Mouse (Mus musculus) left cerebral cortex, postnatal 14 days (tissue): ENCODE results near the gene Paxx. TPM values are rescaled to one million over a fixed set of nuclear protein-coding genes. Genes with fewer than 3 reads are reported as not detected.
A peak's percentile ranks its signal among the peaks of the same experiment; 100 is the strongest.
"Not testable (repeated sequence)": the region's sequence is repeated elsewhere in the genome, so short reads cannot be mapped to it uniquely, and the experiment has no call there.

Experiments
- DNase-seq, 2 experiments: peaks; one replicate each; pipeline ENCODE4 v3.0.0; 2021 to 2022; ENCODE audit warnings: low spot score in 2 of 2, mixed read lengths in 1 of 2
- intact Hi-C: fragments of 180-260 bp; cut with DNase I; formaldehyde crosslinking; loops from one replicate; pipeline ENCODE4 v1.15.1; 2025
- microRNA-seq, 2 experiments: library from miRNA; unstranded; fragments of <30 nt; microRNA quantifications; one replicate each; pipeline ENCODE4 v1.2.0; 2022
- total RNA-seq, 2 experiments: library from RNA; stranded (reverse); gene quantifications; 2 replicates each; pipeline ENCODE4 v1.2.3; 2021

Paxx gene
- total RNA-seq, 2 experiments from 2014 or later = 64.1 to 66.3 TPM

- intact Hi-C loops = loop anchor here (1.0 to 5.0 kb wide), 3 partner anchors 23 to 71 kb away; no protein-coding TSS in a partner anchor
- peak; percentile 69 to 79 for DNase-seq
These were observed 34.1 kb downstream of the Paxx start for GRCm38 (mm10) chr2:25426721-25427191.

- DNase-seq = no peak
- intact Hi-C loops = loop anchor here (5.0 kb wide), 1 partner anchor 72 kb away; no protein-coding TSS in a partner anchor
These were observed 35.4 kb downstream of the Paxx start for GRCm38 (mm10) chr2:25425481-25425880.

- DNase-seq = no peak
- intact Hi-C loops = no loop called here
These were observed 37.3 kb downstream of the Paxx start for GRCm38 (mm10) chr2:25423626-25424025.

- intact Hi-C loops = no loop called here
- no peak for DNase-seq
These were observed 38.1 kb downstream of the Paxx start, which contains the start of gene Fut7 for GRCm38 (mm10) chr2:25422587-25423410. Fut7 (plus strand) TSS chr2:25423267.

GRCm38 (mm10) chr2:25421896-25422295 lies 39.0 kb downstream of the Paxx start:
- DNase-seq = peak; percentile 44 to 52
- intact Hi-C loops = no loop called here

GRCm38 (mm10) chr2:25417426-25417825 lies 43.5 kb downstream of the Paxx start:
- intact Hi-C loops = no loop called here
- no peak for DNase-seq

GRCm38 (mm10) chr2:25413436-25413835 lies 47.5 kb downstream of the Paxx start:
- DNase-seq, intact Hi-C loops: not testable (repeated sequence)

GRCm38 (mm10) chr2:25408908-25409307 lies 52.0 kb downstream of the Paxx start:
- intact Hi-C loops = no loop called here
- no peak for DNase-seq

Small RNA genes lying within 50 kb of the gene (microRNA-seq; reads per million reads assigned to microRNA genes)
- 6.1 to 6.6 reads per million in 2 experiments for gene Mir3087

Other genes with a start within 250 kb of the Paxx start
- gene Nelfb, start 249.6 kb downstream of the Paxx start, total RNA-seq = 10 to 100 TPM; 49.9 to 52.1 TPM
- under 1 TPM; 0.27 to 0.44 TPM for gene Stpg3, start 246.5 kb downstream of the Paxx start, total RNA-seq
- gene Fam166a, start 242.3 kb downstream of the Paxx start, total RNA-seq = not detected
- 100 to 1,000 TPM; 478 to 505 TPM for gene Tubb4b, start 236.4 kb downstream of the Paxx start, total RNA-seq
- gene Slc34a3, start 226.7 kb downstream of the Paxx start, total RNA-seq = not detected
- not detected for gene Rnf224, start 224.3 kb downstream of the Paxx start, total RNA-seq
- 100 to 1,000 TPM; 220 to 242 TPM for gene Rnf208, start 218.8 kb downstream of the Paxx start, total RNA-seq
- under 1 TPM in 1 of 2 experiments, not detected in 1; 0.79 TPM for gene Cysrt1, start 218.6 kb downstream of the Paxx start, total RNA-seq
- gene AL732309.1, start 214.2 kb downstream of the Paxx start, total RNA-seq = 1 to 10 TPM; 2.3 to 2.8 TPM
- 10 to 100 TPM; 35.3 to 41.3 TPM for gene Tmem203, start 205.7 kb downstream of the Paxx start, total RNA-seq
- 10 to 100 TPM; 14.2 to 15.7 TPM for gene Tprn, start 198.5 kb downstream of the Paxx start, total RNA-seq
- 10 to 100 TPM; 70.9 to 72.1 TPM for gene Ssna1, start 188.7 kb downstream of the Paxx start, total RNA-seq
- gene Anapc2, start 188.6 kb downstream of the Paxx start, total RNA-seq = 10 to 100 TPM; 69.8 to 73.2 TPM
- gene Tmem210, start 172.9 kb downstream of the Paxx start, total RNA-seq = not detected
- gene Lrrc26, start 171.2 kb downstream of the Paxx start, total RNA-seq = not detected
- 100 to 1,000 TPM; 477 to 493 TPM for gene Grin1, start 141.9 kb downstream of the Paxx start, total RNA-seq
- gene Man1b1, start 128.8 kb downstream of the Paxx start, total RNA-seq = 10 to 100 TPM; 57.2 to 59.0 TPM
- 10 to 100 TPM; 28.0 to 31.6 TPM for gene Dpp7, start 104.7 kb downstream of the Paxx start, total RNA-seq
- gene Uap1l1, start 95.4 kb downstream of the Paxx start, total RNA-seq = 10 to 100 TPM; 12.2 to 14.8 TPM
- gene Sapcd2, start 88.8 kb downstream of the Paxx start, total RNA-seq = 1 to 10 TPM; 6.2 to 7.0 TPM
- 10 to 100 TPM; 14.7 to 17.5 TPM for gene Entpd2, start 65.2 kb downstream of the Paxx start, total RNA-seq
- 100 to 1,000 TPM; 366 to 370 TPM for gene Npdc1, start 61.7 kb downstream of the Paxx start, total RNA-seq
- gene Fut7, start 37.8 kb downstream of the Paxx start, total RNA-seq = under 1 TPM; 0.26 to 0.27 TPM
- gene Abca2, start 32.4 kb downstream of the Paxx start, total RNA-seq = 100 to 1,000 TPM; 137 to 152 TPM
- gene Clic3, start 4.3 kb downstream of the Paxx start, total RNA-seq = 1 to 10 TPM in 1 of 2 experiments, under 1 TPM in 1; 0.59 to 1.2 TPM
- 1,000 to 10,000 TPM; 1,462 to 1,765 TPM for gene Ptgds, start 9.0 kb upstream of the Paxx start, total RNA-seq
- not detected for gene Lcn12, start 32.8 kb upstream of the Paxx start, total RNA-seq
- 100 to 1,000 TPM; 141 to 142 TPM for gene Fbxw5, start 39.7 kb upstream of the Paxx start, total RNA-seq
- 1 to 10 TPM in 1 of 2 experiments, under 1 TPM in 1; 0.59 to 1.6 TPM for gene C8g, start 40.6 kb upstream of the Paxx start, total RNA-seq
- gene Traf2, start 85.8 kb upstream of the Paxx start, total RNA-seq = 1 to 10 TPM; 9.1 to 9.5 TPM
- gene Edf1, start 96.8 kb upstream of the Paxx start, total RNA-seq = 100 to 1,000 TPM; 190 to 202 TPM
- 1 to 10 TPM; 1.8 to 2.1 TPM for gene Mamdc4, start 113.8 kb upstream of the Paxx start, total RNA-seq
- gene Phpt1, start 114.1 kb upstream of the Paxx start, total RNA-seq = 100 to 1,000 TPM in 1 of 2 experiments, 10 to 100 TPM in 1; 93.5 to 105 TPM
- 100 to 1,000 TPM; 123 to 129 TPM for gene Ajm1, start 120.7 kb upstream of the Paxx start, total RNA-seq
- 100 to 1,000 TPM; 117 to 118 TPM for gene Rabl6, start 147.4 kb upstream of the Paxx start, total RNA-seq
- not detected for gene Ccdc183, start 156.6 kb upstream of the Paxx start, total RNA-seq
- 10 to 100 TPM; 27.2 to 27.7 TPM for gene Tmem141, start 160.9 kb upstream of the Paxx start, total RNA-seq
- gene Fcna, start 166.9 kb upstream of the Paxx start, total RNA-seq = 1 to 10 TPM in 1 of 2 experiments, under 1 TPM in 1; 0.72 to 1.1 TPM
- gene Lcn8, start 192.0 kb upstream of the Paxx start, total RNA-seq = not detected
- gene Lcn5, start 196.9 kb upstream of the Paxx start, total RNA-seq = not detected
- gene Lcn6, start 215.7 kb upstream of the Paxx start, total RNA-seq = not detected
- gene Lcn10, start 221.6 kb upstream of the Paxx start, total RNA-seq = not detected
- gene Obp2a, start 238.9 kb upstream of the Paxx start, total RNA-seq = not detected
- 10 to 100 TPM; 85.8 to 98.2 TPM for gene Bmyc, start 245.6 kb upstream of the Paxx start, total RNA-seq